Mouse (Mus musculus) bone marrow macrophage, adult 2 months (primary cell): Measurements from ENCODE around the gene Entpd7.

Source experiments
- CTCF ChIP-seq: IDR thresholded peaks from 2 replicates; pipeline ENCODE4 v1.5.1; 2012; ENCODE audit warnings: low read depth, mild to moderate bottlenecking, low read length, moderate library complexity
- POLR2A ChIP-seq: IDR thresholded peaks from 2 replicates; pipeline ENCODE4 v1.6.1; 2012; ENCODE audit warnings: mild to moderate bottlenecking, low read depth, low read length, borderline replicate concordance

- TF ChIP-seq POLR2A: peak; percentile 63; the same call in 1 of the 2 replicates
- TF ChIP-seq CTCF: no peak
Measured at GRCm38 (mm10) chr19:43689419-43690246, at the start of gene Entpd7.
